Mouse (Mus musculus) CH12.LX (cell line): ENCODE measurements around the gene Src. TPM values are rescaled to one million over a fixed set of nuclear protein-coding genes. Genes with fewer than 3 reads are reported as not detected.

Experiments
- DNase-seq: peaks from one replicate; pipeline ENCODE4 v3.0.0-alpha.2; 2013; ENCODE audit errors: extremely low read depth
- H3K27ac ChIP-seq: 2 replicates; pipeline ENCODE4 v1.5.1; 2012; ENCODE audit warnings: low read depth, mild to moderate bottlenecking, control low read depth, moderate library complexity; ENCODE audit not compliant: insufficient read depth
- H3K27me3 ChIP-seq: replicated peaks from 2 replicates; pipeline ENCODE3; 2012; ENCODE audit warnings: inconsistent platforms
- H3K36me3 ChIP-seq, 2 experiments: replicated peaks in 1 of 2; 2 replicates each; pipeline versions ENCODE3 to v1.6.1; 2012; ENCODE audit warnings: inconsistent platforms in 1 of 2, low read length in 1 of 2, mild to moderate bottlenecking in 1 of 2, mixed read lengths in 1 of 2, moderate library complexity in 1 of 2; ENCODE audit not compliant: control insufficient read depth in 1 of 2, insufficient read depth in 1 of 2
- H3K4me1 ChIP-seq, 2 experiments: 2 replicates each; pipeline ENCODE4 v1.6.1; 2012; ENCODE audit warnings: inconsistent platforms in 1 of 2, moderate library complexity in 1 of 2; ENCODE audit not compliant: insufficient read depth in 2 of 2, control insufficient read depth in 1 of 2
- H3K4me2 ChIP-seq: 2 replicates; pipeline ENCODE4 v1.6.1; 2012; ENCODE audit warnings: low read depth, mild to moderate bottlenecking, control low read depth; ENCODE audit not compliant: poor library complexity, insufficient read depth, severe bottlenecking
- H3K4me3 ChIP-seq, 3 experiments: fragments of 150-350 bp in 1 of 3; sonication (generic) in 1 of 3; replicated peaks in 1 of 3; 2 replicates each; pipeline versions ENCODE3 to v1.5.1; 2011 to 2012; ENCODE audit warnings: low read depth in 2 of 3, low read length in 2 of 3, mild to moderate bottlenecking in 2 of 3, moderate library complexity in 2 of 3, control low read depth in 1 of 3, improper control_type of control experiment in 1 of 3, inconsistent platforms in 1 of 3, mixed read lengths in 1 of 3; ENCODE audit not compliant: poor library complexity in 1 of 3
- H3K79me2 ChIP-seq: replicated peaks from 2 replicates; pipeline ENCODE4 v1.6.1; 2012; ENCODE audit warnings: mild to moderate bottlenecking, moderate library complexity; ENCODE audit not compliant: control insufficient read depth, poor library complexity, insufficient read depth, severe bottlenecking; ENCODE audit errors: extremely low read depth
- H3K9ac ChIP-seq: 2 replicates; pipeline ENCODE4 v1.6.1; 2012; ENCODE audit warnings: low read depth, mild to moderate bottlenecking, control low read depth, moderate library complexity; ENCODE audit not compliant: insufficient read depth
- H3K9me3 ChIP-seq: replicated peaks from 2 replicates; pipeline ENCODE3; 2012; ENCODE audit warnings: low read length, inconsistent platforms, mixed read lengths
- BHLHE40 ChIP-seq: IDR thresholded peaks from 2 replicates; pipeline ENCODE4 v1.6.1; 2011; ENCODE audit warnings: mild to moderate bottlenecking, low read depth, low read length, improper control_type of control experiment
- CTCF ChIP-seq, 2 experiments: IDR thresholded peaks in 1 of 2; conservative IDR thresholded peaks in 1 of 2; 2 replicates each; pipeline ENCODE4 v1.5.1; 2011 to 2012; ENCODE audit warnings: low read depth in 2 of 2, low read length in 2 of 2, improper control_type of control experiment in 1 of 2, inconsistent platforms in 1 of 2, mild to moderate bottlenecking in 1 of 2, moderate library complexity in 1 of 2
- ELF1 ChIP-seq: IDR thresholded peaks from 2 replicates; pipeline ENCODE4 v1.6.1; 2014; ENCODE audit warnings: low read depth, mild to moderate bottlenecking, inconsistent platforms, low read length, improper control_type of control experiment
- EP300 ChIP-seq: IDR thresholded peaks from 2 replicates; pipeline ENCODE4 v1.6.1; 2011; ENCODE audit warnings: low read length, improper control_type of control experiment
- ETS1 ChIP-seq: conservative IDR thresholded peaks from 2 replicates; pipeline ENCODE4 v1.6.1; 2012; ENCODE audit warnings: low read depth, mild to moderate bottlenecking, inconsistent platforms, low read length, improper control_type of control experiment, moderate library complexity
- IRF4 ChIP-seq: IDR thresholded peaks from 2 replicates; pipeline ENCODE4 v1.6.1; 2014; ENCODE audit warnings: low read depth, mild to moderate bottlenecking, inconsistent platforms, low read length, improper control_type of control experiment
- JUN ChIP-seq: IDR thresholded peaks from 2 replicates; pipeline ENCODE4 v1.6.1; 2011; ENCODE audit warnings: low read depth, mild to moderate bottlenecking, low read length, improper control_type of control experiment, moderate library complexity; ENCODE audit not compliant: insufficient read depth
- JUND ChIP-seq: conservative IDR thresholded peaks from 2 replicates; pipeline ENCODE4 v1.6.1; 2011; ENCODE audit warnings: low read depth, low read length, improper control_type of control experiment
- MAFK ChIP-seq: IDR thresholded peaks from 2 replicates; pipeline ENCODE4 v1.6.1; 2011; ENCODE audit warnings: low read length, improper control_type of control experiment; ENCODE audit not compliant: insufficient replicate concordance
- MAX ChIP-seq: IDR thresholded peaks from 2 replicates; pipeline ENCODE4 v1.6.1; 2011; ENCODE audit warnings: low read length, improper control_type of control experiment
- MEF2A ChIP-seq: IDR thresholded peaks from 2 replicates; pipeline ENCODE4 v1.6.1; 2014; ENCODE audit warnings: low read depth, mild to moderate bottlenecking, inconsistent platforms, low read length, improper control_type of control experiment, borderline replicate concordance
- MXI1 ChIP-seq: IDR thresholded peaks from 2 replicates; pipeline ENCODE4 v1.6.1; 2011; ENCODE audit warnings: mild to moderate bottlenecking, low read depth, low read length, improper control_type of control experiment
- NELFE ChIP-seq: IDR thresholded peaks from 2 replicates; pipeline ENCODE4 v1.6.1; 2011; ENCODE audit warnings: low read depth, low read length, improper control_type of control experiment
- NRF1 ChIP-seq: IDR thresholded peaks from 2 replicates; pipeline ENCODE4 v1.6.1; 2014; ENCODE audit warnings: low read depth, mild to moderate bottlenecking, inconsistent platforms, low read length, improper control_type of control experiment, moderate library complexity
- POLR2A ChIP-seq: IDR thresholded peaks from 2 replicates; pipeline ENCODE4 v1.6.1; 2011; ENCODE audit warnings: low read depth, mild to moderate bottlenecking, improper control_type of control experiment, low read length
- SIN3A ChIP-seq: IDR thresholded peaks from 2 replicates; pipeline ENCODE4 v1.6.1; 2012; ENCODE audit warnings: low read length, improper control_type of control experiment, inconsistent platforms
- SMC3 ChIP-seq: IDR thresholded peaks from 2 replicates; pipeline ENCODE4 v1.6.1; 2011; ENCODE audit warnings: low read depth, low read length, improper control_type of control experiment
- TBP ChIP-seq: conservative IDR thresholded peaks from 2 replicates; pipeline ENCODE4 v1.6.1; 2011; ENCODE audit warnings: low read depth, low read length, improper control_type of control experiment
- TCF12 ChIP-seq: IDR thresholded peaks from 2 replicates; pipeline ENCODE4 v1.6.1; 2014; ENCODE audit warnings: low read depth, mild to moderate bottlenecking, inconsistent platforms, low read length, improper control_type of control experiment
- ZKSCAN1 ChIP-seq: IDR thresholded peaks from 2 replicates; pipeline ENCODE4 v1.6.1; 2012; ENCODE audit warnings: low read depth, inconsistent platforms, low read length, improper control_type of control experiment, borderline replicate concordance
- ZNF384 ChIP-seq: IDR thresholded peaks from 2 replicates; pipeline ENCODE4 v1.6.1; 2012; ENCODE audit warnings: low read depth, low read length, improper control_type of control experiment, inconsistent platforms
- dilution Hi-C: fragments of 300-500 bp; cut with MboI; formaldehyde crosslinking; loops from 2 replicates; pipeline ENCODE4 v1.14.3; 2020; ENCODE audit warnings: low sequenced_read_pairs; ENCODE audit not compliant: extremely low pct_unique_long_range_greater_than_20kb, extremely low pct_ligation_motif_present
- in situ Hi-C: fragments of 300-500 bp; cut with MboI; formaldehyde crosslinking; loops from 3 replicates; pipeline ENCODE4 v1.14.3; 2019; ENCODE audit warnings: low sequenced_read_pairs, low pct_ligation_motif_present, low pct_unique_long_range_greater_than_20kb, mixed read lengths
- polyA plus RNA-seq: library from polyadenylated mRNA; unstranded; fragments of >175 nt; gene quantifications from 2 replicates; pipeline ENCODE4 v1.2.1, GENCODE M21; 2012; ENCODE audit warnings: low read depth; ENCODE audit not compliant: insufficient read length
- total RNA-seq, 2 experiments: library from RNA; depleted of rRNA; stranded (reverse); fragments of 300-350 nt in 1 of 2; fragments of >200 nt in 1 of 2; gene quantifications; 2 replicates each; pipeline ENCODE4 v1.2.3; 2012 to 2014

Src gene
- total and polyA plus RNA-seq, 3 experiments = 0.20 to 0.37 (median 0.25) TPM

DNA sequence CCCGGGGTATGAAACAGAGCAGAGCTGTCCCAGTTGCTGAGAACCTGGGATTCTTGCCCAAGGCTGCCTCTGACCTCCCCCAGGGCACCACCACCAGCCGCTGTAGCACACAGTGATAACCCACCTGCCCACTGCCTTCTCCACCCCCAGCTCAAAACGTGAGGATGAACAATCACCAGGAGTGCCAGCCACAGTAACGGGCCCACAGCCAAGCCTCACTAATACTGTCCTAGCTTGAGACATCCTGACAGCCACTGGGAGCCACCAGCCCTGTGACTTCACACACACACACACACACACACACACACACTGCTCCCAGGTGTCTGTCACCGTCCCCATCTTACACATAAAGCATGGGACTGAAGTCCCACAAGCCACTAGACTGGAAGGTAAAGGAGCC is 22.9 kb upstream of the Src start:
- dilution Hi-C loops (no loop called here), in situ Hi-C loops (no loop called here)
- Histone ChIP-seq H3K4me1 (peaks cover 20 to 61% of the 10 kb centered on the region in 2 experiments), H3K79me2 (no peaks in the 10 kb centered on the region; the same call in 1 of the 2 replicates), H3K4me2 (no peak overlapping the region), H3K9ac (no peak overlapping the region), H3K27ac (no peak overlapping the region), H3K9me3 (peaks cover 7% of the 10 kb centered on the region), H3K27me3 (no peaks in the 10 kb centered on the region), H3K36me3 (peaks cover 26 to 73% of the 10 kb centered on the region in 2 experiments), H3K4me3 (no peak overlapping the region)
- no peak for DNase-seq
- TF ChIP-seq SMC3 = no peak
- TF ChIP-seq MAFK = no peak
- no peak for TF ChIP-seq JUND
- no peak for TF ChIP-seq ZNF384
- no peak for TF ChIP-seq ZKSCAN1
- TF ChIP-seq TBP = no peak
- TF ChIP-seq MEF2A = no peak
- TF ChIP-seq SIN3A = no peak
- no peak for TF ChIP-seq MAX
- no peak for TF ChIP-seq JUN
- no peak for TF ChIP-seq NELFE
- TF ChIP-seq EP300 = no peak
- TF ChIP-seq IRF4 = no peak
- no peak for TF ChIP-seq POLR2A

DNA sequence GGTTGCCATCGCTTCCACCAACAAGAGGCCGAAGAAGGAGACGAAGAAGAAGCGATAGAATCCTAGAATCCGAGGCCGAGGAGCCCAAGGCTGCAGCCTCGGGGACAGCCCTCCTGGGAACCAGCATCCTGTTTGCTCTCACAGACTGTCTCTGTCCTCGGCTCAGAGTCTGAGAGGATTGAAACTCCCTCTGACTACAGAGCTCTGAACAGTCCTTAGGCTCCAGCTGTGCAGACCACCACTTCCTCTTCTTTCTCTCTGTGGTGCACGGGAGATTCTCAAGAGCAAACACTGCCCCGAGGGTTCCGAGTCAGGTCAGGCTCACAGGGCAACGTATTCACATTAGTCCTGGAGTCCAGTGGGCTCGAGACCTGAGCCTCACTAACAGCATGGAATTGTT is 22.3 kb upstream of the Src start:
- no peak overlapping the region for H3K27ac ChIP-seq

More for the DNA sequence above, 22.3 kb upstream of the Src start:
- dilution Hi-C loops = no loop called here
- peaks cover 26 to 67% of the 10 kb centered on the region in 2 experiments for H3K4me1 ChIP-seq
- DNase-seq = peak; percentile 80
- TF ChIP-seq NELFE = no peak
- 0 out of 2 replicates have a peak, but pooled peaks have one; percentile 45 for TF ChIP-seq TBP
- TF ChIP-seq ETS1 = peak; percentile 68
- no peak for TF ChIP-seq CTCF (conservative IDR thresholded peaks at IDR 0.05 in 1 of 2, IDR thresholded peaks at IDR 0.05 in 1 of 2; ENCODE audit: low read depth in 2 of 2, low read length in 2 of 2)
- TF ChIP-seq NRF1 = no peak
- TF ChIP-seq MAX = no peak
- TF ChIP-seq IRF4 = peak; percentile 64; the same call in 1 of the 2 replicates
- TF ChIP-seq EP300 = peak; percentile 80
- 0 out of 2 replicates have a peak, but pooled peaks have one; percentile 51 for TF ChIP-seq TCF12
- no peak for TF ChIP-seq MXI1
- no peak for TF ChIP-seq ZNF384
- TF ChIP-seq BHLHE40 = peak; percentile 84
- TF ChIP-seq ELF1 = no peak
- peak; percentile 59; the same call in 1 of the 2 replicates for TF ChIP-seq SIN3A
- in situ Hi-C loops = no loop called here
- no peak overlapping the region for H3K4me3 ChIP-seq
- peaks cover 7% of the 10 kb centered on the region for H3K9me3 ChIP-seq
- no peaks in the 10 kb centered on the region for H3K79me2 ChIP-seq
- H3K9ac ChIP-seq = no peak overlapping the region
- H3K4me2 ChIP-seq = no peak overlapping the region
- no peaks in the 10 kb centered on the region for H3K27me3 ChIP-seq
- H3K36me3 ChIP-seq = peaks cover 25 to 68% of the 10 kb centered on the region in 2 experiments
